Mouse (Mus musculus) brain, embryonic 14.5 days (tissue): ENCODE data around the gene Rchy1. TPM values are rescaled to one million over a fixed set of nuclear protein-coding genes. Genes with fewer than 3 reads are reported as not detected.
"Not testable (repeated sequence)": the region's sequence is repeated elsewhere in the genome, so short reads cannot be mapped to it uniquely, and the experiment has no call there.

Experiments used
- DNase-seq: peaks from one replicate; pipeline ENCODE4 v3.0.0-alpha.2; 2011; ENCODE audit warnings: low read depth
- CTCF ChIP-seq: fragments of 200-500 bp; IDR thresholded peaks from 2 replicates; pipeline ENCODE4 v1.5.1; 2012; ENCODE audit warnings: inconsistent platforms, mild to moderate bottlenecking, moderate library complexity, borderline replicate concordance; ENCODE audit not compliant: insufficient read depth, insufficient read length; ENCODE audit errors: extremely low read depth
- POLR2A ChIP-seq: fragments of 200-500 bp; IDR thresholded peaks from 2 replicates; pipeline ENCODE4 v1.6.1; 2012; ENCODE audit warnings: mild to moderate bottlenecking, inconsistent platforms, borderline replicate concordance; ENCODE audit not compliant: poor library complexity, insufficient read depth, insufficient read length, severe bottlenecking; ENCODE audit errors: extremely low read depth
- polyA plus RNA-seq: library from polyadenylated mRNA; depleted of rRNA; stranded (reverse); fragments of >200 nt; gene quantifications from 2 replicates; pipeline ENCODE4 v1.2.3, GENCODE M21; 2012; rRNA removed

The Rchy1 gene
- polyA plus RNA-seq, 1 experiment, result 53.6 TPM

DNA sequence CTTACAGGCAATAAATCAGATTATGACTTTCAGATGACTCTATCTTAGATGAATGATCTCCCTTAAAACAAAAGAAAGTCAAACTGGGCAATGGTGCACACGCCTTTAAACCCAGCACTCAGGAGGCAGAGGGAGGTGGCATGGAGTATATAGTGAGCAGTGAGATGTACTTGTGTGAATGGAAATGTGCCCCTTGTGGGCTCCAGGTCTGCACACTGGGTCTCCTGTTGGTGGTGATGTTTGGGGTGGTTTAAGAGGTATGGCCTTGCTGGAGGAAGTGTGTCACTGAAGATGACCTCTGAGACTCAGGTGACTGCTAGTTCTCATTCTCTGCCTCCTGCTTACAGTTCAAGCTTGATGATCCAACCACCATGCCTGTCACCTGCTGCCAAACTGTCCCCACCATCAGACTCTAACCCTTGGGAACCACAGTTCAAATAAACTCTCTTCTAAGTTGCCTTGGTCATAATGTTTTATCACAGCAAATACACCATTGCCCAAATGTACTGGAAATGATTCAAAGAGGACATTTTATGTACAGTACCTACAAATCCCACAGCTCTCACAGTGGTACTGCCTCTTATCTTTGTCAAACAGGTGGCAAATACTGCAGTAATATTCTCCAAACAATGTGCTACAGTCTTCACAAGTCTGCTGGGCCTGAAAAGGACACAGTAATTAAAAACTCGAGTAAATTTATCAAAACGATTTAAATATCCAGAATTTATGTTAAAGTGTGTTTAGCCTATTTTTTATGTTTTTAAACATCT, 5.7 kb downstream of the Rchy1 start:
- no peak for DNase-seq
- TF ChIP-seq CTCF, result no peak
- no peak for TF ChIP-seq POLR2A

DNA sequence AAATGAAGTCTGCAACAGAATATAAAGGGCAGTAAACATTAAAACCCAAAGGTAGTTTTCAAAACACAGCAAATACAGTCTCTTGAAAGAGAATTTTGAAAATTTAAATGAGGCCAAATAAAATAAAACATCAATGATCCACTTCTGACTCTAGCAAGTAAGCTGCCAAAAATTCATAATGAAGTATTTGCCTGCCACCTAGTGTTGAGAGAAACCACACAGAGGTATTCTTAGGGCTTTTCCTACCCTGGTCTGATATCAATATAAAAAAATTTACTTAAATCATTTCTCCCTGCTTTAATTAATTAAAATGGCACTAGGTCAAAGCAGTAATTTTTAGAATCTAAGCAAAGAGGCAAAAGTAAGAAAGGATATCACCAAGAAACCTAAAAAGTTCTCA, 11.5 kb downstream of the Rchy1 start:
- TF ChIP-seq POLR2A (no peak), CTCF (0 out of 2 replicates have a peak, but pooled peaks have one; percentile 2)
- DNase-seq, result peak; percentile 71

GRCm38 (mm10) chr5:91949441-91949840, 13.4 kb downstream of the Rchy1 start:
- TF ChIP-seq POLR2A, result no peak
- no peak for TF ChIP-seq CTCF
- no peak for DNase-seq

- no peak for DNase-seq
- TF ChIP-seq POLR2A, result no peak
- no peak for TF ChIP-seq CTCF
These were observed 15.9 kb downstream of the Rchy1 start for GRCm38 (mm10) chr5:91947008-91947407.

DNA sequence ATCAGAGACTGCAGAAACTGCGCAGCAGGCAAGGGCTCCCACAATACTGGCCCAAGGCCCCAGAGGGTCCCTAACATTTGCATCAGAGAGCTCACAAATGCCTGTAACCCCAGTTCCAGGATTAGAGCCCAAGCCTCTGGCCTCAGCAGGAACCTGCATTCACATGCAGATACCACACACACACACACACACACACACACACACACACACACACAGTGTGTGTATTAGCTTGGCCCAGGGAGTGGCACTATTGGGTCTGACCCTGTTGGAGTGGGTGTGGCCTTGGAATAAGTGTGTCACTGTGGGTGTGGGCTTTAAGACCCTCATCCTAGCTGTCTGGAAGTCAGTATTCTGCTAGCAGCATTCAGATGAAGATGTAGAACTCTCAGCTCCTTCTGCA, 17.3 kb downstream of the Rchy1 start:
- not testable (repeated sequence) for DNase-seq

- peak; percentile 49 for DNase-seq
These were observed 49.6 kb downstream of the Rchy1 start for GRCm38 (mm10) chr5:91913231-91913630.

DNA sequence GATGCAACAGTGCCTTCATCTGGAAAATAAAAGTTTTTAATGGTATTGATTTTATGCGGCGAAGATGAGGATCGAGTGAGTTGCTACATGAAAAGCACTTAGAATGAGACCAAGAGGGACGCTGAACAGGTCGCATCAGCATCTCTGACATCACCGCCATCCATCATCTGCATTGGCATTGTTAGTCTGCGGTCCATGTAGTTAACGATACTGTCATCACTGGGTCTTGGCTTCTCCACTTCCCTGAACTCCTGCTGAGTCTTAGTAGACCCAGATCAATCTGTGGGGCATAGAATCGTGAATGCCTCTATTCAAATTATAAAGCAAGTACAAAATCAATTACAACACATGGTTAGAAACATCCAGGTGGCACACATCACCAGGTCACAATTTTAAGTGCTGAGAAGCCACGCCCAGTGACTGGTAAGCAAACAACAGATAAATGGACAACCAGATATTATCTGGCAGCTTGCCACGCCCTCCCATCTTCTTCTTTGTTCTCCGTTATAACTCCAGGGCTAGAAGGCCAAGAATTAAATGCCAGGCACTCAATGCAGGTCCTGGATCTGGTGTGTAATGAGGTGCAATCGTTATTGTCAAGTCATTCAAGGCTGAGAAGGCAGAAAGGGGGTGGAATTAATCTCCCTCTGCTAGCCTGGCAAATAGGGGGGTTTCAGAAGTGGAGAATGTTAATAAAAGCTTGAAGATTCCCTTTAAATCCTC, 51.3 kb downstream of the Rchy1 start:
- peak; percentile 65 for DNase-seq
- no peak for TF ChIP-seq CTCF
- TF ChIP-seq POLR2A, result no peak

More at GRCm38 (mm10) chr5:91913231-91913630, 49.6 kb downstream of the Rchy1 start:
- TF ChIP-seq CTCF (no peak), POLR2A (no peak)

- no peak for TF ChIP-seq POLR2A
- DNase-seq, result no peak
These were observed 52.3 kb downstream of the Rchy1 start for GRCm38 (mm10) chr5:91910616-91911015.

- peak; percentile 76 for DNase-seq
- no peak for TF ChIP-seq CTCF
- no peak for TF ChIP-seq POLR2A
These were observed 53.8 kb downstream of the Rchy1 start for GRCm38 (mm10) chr5:91909010-91909620.

Other genes starting within 250 kb of the Rchy1 start
- gene Odaph, start 24.4 kb upstream of the Rchy1 start, polyA plus RNA-seq, result not detected in 2 replicates
- 2.9 and 4.4 TPM in 2 replicates for gene Cdkl2, start 80.8 kb upstream of the Rchy1 start, polyA plus RNA-seq
- gene G3bp2, start 120.7 kb upstream of the Rchy1 start, polyA plus RNA-seq, result 117 and 172 TPM in 2 replicates
- gene Uso1, start 174.9 kb upstream of the Rchy1 start, polyA plus RNA-seq, result 39.4 and 46.2 TPM in 2 replicates